Mouse (Mus musculus) ES-Bruce4 (cell line): Measurements from ENCODE around the gene Gal3st4.

Experiments
- CTCF ChIP-seq: IDR thresholded peaks from one replicate; pipeline ENCODE4 v1.8.1; 2011; ENCODE audit warnings: low read depth, low read length
- POLR2A ChIP-seq: IDR thresholded peaks from one replicate; pipeline ENCODE4 v1.8.1; 2011; ENCODE audit warnings: low read length; ENCODE audit not compliant: insufficient read depth

GRCm38 (mm10) chr5:138312795-138313194 is 40.2 kb upstream of the Gal3st4 start:
- no peak for TF ChIP-seq CTCF
- no peak for TF ChIP-seq POLR2A
